Mouse (Mus musculus) cerebellum, adult (tissue): ENCODE results near the gene Leng9.

Source experiments
- ATAC-seq: cut with Nextera tagmentation; 2 replicates; pipeline ENCODE4 v1.9.2; 2017; ENCODE audit warnings: mild to moderate bottlenecking, moderate library complexity, mixed read lengths; ENCODE audit not compliant: insufficient number of reproducible peaks, low FRiP score, low TSS enrichment

Leng9 gene

DNA sequence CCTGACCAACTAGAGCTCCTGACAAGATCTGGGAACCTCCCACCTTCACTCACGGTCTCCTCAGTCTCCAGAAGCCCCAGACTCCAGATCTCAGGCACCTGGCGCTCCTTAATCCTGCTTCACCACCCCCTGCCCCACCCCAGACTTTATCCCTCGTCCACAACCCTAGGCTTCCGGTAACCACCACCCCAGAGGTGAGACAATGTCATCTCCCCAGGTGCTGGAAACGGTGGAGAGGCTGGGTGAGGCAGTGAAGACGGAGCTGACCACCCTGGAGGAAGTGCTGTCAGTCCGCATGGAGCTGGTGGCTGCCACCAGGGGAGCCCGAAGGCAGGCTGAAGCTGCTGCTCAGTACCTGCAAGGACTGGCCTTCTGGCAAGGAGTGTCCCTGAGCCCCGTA is 24.9 kb downstream of the Leng9 start:
- no peak for ATAC-seq

GRCm38 (mm10) chr7:4124856-4125255 is 25.3 kb downstream of the Leng9 start:
- no peak for ATAC-seq

DNA sequence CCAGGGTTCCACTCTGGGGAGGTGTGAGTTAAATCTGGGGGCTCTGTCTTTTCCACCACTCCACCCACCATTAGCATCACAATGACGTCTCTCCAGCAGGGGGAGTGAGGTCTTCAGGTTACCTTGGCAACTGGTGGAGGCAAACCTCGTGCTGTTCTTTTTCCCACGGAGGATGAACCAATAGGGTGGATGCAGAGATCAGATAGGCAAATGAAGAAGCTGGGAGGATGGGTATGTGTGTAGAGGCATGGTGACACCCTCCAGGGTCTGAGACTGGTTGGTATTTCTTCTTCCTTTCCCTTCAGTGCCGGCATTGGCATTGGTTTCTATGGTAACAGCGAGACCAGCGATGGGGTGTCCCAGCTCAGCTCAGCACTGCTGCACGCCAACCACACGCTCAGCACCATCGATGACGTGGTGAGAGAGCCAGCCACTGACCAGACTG is 25.8 kb downstream of the Leng9 start:
- ATAC-seq = peak; percentile 47; the same call in 1 of the 2 replicates

DNA sequence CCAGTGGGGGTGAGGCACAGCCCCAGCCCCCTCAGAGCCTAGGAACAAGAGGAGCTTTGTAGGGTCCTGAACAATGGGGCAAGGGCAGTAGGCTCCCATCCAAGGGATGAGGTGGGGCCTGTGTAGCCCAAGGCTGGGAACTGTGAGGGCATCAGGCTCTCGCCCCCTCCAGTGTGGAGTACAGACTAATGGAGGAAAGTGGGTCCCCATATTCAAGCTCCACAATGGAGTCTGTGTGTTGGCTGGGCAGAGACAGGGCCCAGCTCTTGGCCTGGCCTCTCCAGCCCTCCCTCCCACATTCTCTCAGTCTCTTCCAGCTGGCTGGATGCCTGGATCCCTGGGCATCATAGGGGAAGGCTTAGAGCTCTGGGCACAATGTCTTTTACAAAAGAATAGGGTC is 26.4 kb downstream of the Leng9 start:
- peak; percentile 63 for ATAC-seq

- ATAC-seq = no peak
Measured at GRCm38 (mm10) chr7:4122783-4123182, 27.4 kb downstream of the Leng9 start.

DNA sequence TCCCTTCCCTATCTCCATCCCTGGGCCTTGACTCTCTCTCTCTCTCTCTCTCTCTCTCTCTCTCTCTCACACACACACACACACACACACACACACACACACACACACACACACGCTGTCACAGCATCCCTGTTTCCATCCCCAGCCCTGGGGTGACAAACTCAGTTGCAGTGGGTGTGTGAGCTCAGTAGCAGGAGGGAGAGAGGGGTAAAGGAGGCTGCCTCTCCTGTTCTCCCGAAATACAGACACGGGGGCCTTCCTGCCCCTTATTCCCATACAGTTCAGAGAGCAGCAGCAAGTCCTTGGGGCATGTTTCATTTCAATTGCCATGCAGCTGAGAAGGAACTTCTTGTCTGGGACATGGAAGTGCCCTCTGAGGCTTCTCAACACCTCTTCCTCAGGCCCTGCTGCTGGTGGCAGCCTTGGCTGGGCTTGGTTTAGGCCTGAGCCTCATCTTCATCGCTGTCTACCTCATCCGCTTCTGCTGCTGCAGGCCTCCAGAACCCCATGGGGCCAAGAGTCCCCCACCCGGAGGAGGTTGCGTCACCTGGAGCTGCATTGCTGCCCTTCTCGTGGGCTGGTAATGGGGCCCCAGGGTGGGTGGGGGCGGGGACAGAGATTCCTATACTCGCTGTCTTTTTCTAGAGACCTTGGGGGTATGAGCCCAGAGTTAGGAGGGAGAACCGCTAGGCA is 28.0 kb downstream of the Leng9 start:
- ATAC-seq = no peak

GRCm38 (mm10) chr7:4119976-4120921 is 29.9 kb downstream of the Leng9 start:
- ATAC-seq = no peak

DNA sequence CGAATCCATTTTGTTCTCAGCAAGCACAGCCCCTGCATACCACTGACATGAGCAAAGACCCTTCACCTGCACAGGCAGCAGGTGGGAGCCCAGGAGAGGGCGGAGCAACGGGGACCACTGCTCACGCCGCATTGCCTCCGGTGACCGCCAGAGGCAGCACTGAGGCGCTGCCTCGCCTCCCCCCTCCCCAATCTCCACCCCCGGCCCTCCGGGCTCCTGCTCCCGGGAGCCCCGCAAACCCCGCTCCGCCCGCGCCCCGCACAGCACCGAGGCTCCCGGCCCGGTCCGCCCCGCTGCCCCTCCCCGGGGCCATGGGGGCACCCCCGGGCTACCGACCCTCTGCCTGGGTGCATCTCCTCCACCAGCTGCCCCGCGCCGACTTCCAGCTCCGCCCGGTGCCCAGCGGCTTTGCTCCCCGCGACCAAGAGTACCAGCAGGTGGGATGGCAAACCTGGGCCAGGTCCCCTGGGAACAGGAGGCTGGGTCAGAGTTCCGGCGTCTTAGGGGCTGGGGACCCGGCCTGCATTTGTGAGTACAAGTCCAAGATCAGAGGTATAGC is 30.8 kb downstream of the Leng9 start, which contains the start of gene Ttyh1:
TSS of gene Ttyh1 (plus strand) at position 65 of the 559 bp plus-strand sequence.
- ATAC-seq = peak; percentile 32; the same call in 1 of the 2 replicates

DNA sequence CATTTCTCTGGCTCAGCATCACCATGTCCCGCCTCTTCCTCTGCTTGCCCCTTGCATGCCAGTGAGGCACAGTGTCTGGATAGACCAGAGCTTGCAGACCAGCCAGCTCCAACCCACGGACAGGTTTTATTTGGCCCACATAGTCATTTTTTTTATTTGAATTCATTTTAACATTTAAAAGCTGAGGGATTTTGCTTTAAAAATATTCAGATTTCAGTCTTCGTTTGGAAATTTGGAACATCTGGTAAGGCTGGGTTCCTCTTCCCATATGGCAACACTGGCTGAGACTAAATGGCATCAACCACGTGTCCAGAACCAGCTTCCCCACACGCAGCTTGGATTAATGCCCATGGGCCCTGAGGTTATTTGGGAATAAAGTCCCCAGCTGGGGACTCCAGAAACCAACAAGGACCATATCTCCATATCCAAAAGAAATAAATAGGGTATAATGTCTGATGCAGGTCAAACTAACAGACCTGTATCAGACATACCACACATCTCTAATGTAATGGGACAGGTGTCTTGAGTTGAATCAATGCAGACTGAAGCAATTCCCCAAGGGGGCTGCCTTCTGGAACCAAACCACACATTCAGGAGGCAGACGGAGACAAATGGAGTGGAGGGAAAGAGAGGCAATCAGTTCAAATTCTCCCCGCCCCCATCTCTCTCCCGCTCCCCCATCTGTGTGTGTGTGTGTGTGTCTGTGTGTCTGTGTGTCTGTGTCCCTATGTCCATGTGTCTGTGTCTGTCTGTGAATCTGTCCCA is 32.9 kb downstream of the Leng9 start:
- no peak for ATAC-seq

GRCm38 (mm10) chr7:4111766-4112165 is 38.4 kb downstream of the Leng9 start:
- no peak for ATAC-seq

- no peak for ATAC-seq
Measured at GRCm38 (mm10) chr7:4103411-4103810, 46.8 kb downstream of the Leng9 start.

GRCm38 (mm10) chr7:4101144-4101543 is 49.0 kb downstream of the Leng9 start:
- ATAC-seq = no peak

GRCm38 (mm10) chr7:4098832-4099231 is 51.3 kb downstream of the Leng9 start:
- ATAC-seq = no peak

DNA sequence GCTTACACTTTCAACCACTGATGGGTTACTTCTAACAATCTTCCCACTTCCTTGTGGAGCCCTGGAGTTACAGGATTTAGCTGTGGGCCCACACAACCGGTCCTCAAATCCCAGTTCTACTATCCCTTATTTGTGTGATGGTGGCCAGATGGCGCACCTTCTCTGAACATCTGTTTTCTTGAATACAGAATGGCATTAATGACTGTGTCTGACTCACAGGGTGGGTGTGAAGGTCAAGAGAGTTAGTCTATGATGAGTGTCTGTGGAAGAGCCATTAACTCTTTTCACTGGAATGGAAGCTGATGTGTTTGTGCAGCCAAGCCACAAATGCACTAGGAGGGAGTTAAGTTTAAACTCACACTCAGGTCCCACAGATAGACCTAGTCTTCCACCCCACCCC is 51.9 kb downstream of the Leng9 start:
- no peak for ATAC-seq
